Mouse (Mus musculus) pancreas, adult 10 weeks (tissue): ENCODE measurements around the gene Krtap27-1. TPM values are rescaled to one million over a fixed set of nuclear protein-coding genes. Genes with fewer than 3 reads are reported as not detected.

Experiments
- polyA plus RNA-seq: library from polyadenylated mRNA; stranded (reverse); fragments of 350-450 nt; fragmentation: Illumina TruSeq; extraction: RNeasy Lipid Tissue Mini Kit (QIAGEN cat#74804); gene quantifications from one replicate; pipeline ENCODE4 v1.2.3, GENCODE M21; 2015; ENCODE audit warnings: low read depth, low replicate concordance; ENCODE audit not compliant: insufficient read depth

Gene Krtap27-1
- polyA plus RNA-seq = not detected

GRCm38 (mm10) chr16:88671571-88671970, at the start of gene Krtap27-1:
Krtap27-1 (minus strand) TSS chr16:88671671.

GRCm38 (mm10) chr16:88707496-88708012, 36.1 kb upstream of the Krtap27-1 start, which contains the start of gene 2310061N02Rik:
2310061N02Rik (minus strand) TSS chr16:88707962.

GRCm38 (mm10) chr16:88647358-88647846, 24.1 kb downstream of the Krtap27-1 start, which contains the start of gene Krtap26-1:
Krtap26-1 (minus strand) TSS chr16:88647796.

GRCm38 (mm10) chr16:88627566-88627965, 43.9 kb downstream of the Krtap27-1 start, which contains the start of gene 2310079G19Rik:
2310079G19Rik (minus strand) TSS chr16:88627666.

Other genes starting within 250 kb of the Krtap27-1 start
- not detected for gene Cldn17, start 164.7 kb downstream of the Krtap27-1 start, polyA plus RNA-seq
- 2.2 TPM for gene Cldn8, start 108.5 kb downstream of the Krtap27-1 start, polyA plus RNA-seq
- gene Krtap24-1, start 59.4 kb downstream of the Krtap27-1 start, polyA plus RNA-seq = not detected
- gene 2310079G19Rik, start 44.0 kb downstream of the Krtap27-1 start, polyA plus RNA-seq = not detected
- not detected for gene Krtap26-1, start 23.9 kb downstream of the Krtap27-1 start, polyA plus RNA-seq
- gene 2310061N02Rik, start 36.3 kb upstream of the Krtap27-1 start, polyA plus RNA-seq = not detected
- gene Krtap13-1, start 57.2 kb upstream of the Krtap27-1 start, polyA plus RNA-seq = not detected
- gene Krtap13, start 80.0 kb upstream of the Krtap27-1 start, polyA plus RNA-seq = not detected
- gene 2310034C09Rik, start 87.2 kb upstream of the Krtap27-1 start, polyA plus RNA-seq = not detected
- not detected for gene 2310057N15Rik, start 102.5 kb upstream of the Krtap27-1 start, polyA plus RNA-seq
- gene Gm5965, start 106.2 kb upstream of the Krtap27-1 start, polyA plus RNA-seq = not detected
- not detected for gene Gm20741, start 140.5 kb upstream of the Krtap27-1 start, polyA plus RNA-seq
- gene Krtap15, start 148.5 kb upstream of the Krtap27-1 start, polyA plus RNA-seq = not detected
- not detected for gene Krtap14, start 154.5 kb upstream of the Krtap27-1 start, polyA plus RNA-seq
- gene Krtap19-1, start 197.7 kb upstream of the Krtap27-1 start, polyA plus RNA-seq = not detected
- gene Krtap19-2, start 202.6 kb upstream of the Krtap27-1 start, polyA plus RNA-seq = not detected
- not detected for gene Krtap19-3, start 206.4 kb upstream of the Krtap27-1 start, polyA plus RNA-seq
- gene Krtap19-4, start 213.4 kb upstream of the Krtap27-1 start, polyA plus RNA-seq = not detected
- gene Krtap19-5, start 224.8 kb upstream of the Krtap27-1 start, polyA plus RNA-seq = not detected